Mouse (Mus musculus): ENCODE measurements around the gene Olfr1012.
"Not testable (repeated sequence)": the region's sequence is repeated elsewhere in the genome, so short reads cannot be mapped to it uniquely, and the experiment has no call there.

Gene Olfr1012

GRCm38 (mm10) chr2:85762666-85763065 lies at the start of gene Olfr1012:
TSS of gene Olfr1012 (minus strand) at chr2:85762766.
- DNase-seq = no peak

- DNase-seq = no peak
These were observed 41.9 kb upstream of the Olfr1012 start for GRCm38 (mm10) chr2:85804501-85804900.

- no peak for DNase-seq
These were observed 39.9 kb upstream of the Olfr1012 start, which contains the start of gene Olfr1016 for GRCm38 (mm10) chr2:85802444-85802843. TSS of gene Olfr1016 (minus strand) at chr2:85802544.

GRCm38 (mm10) chr2:85792331-85792730 lies 29.8 kb upstream of the Olfr1012 start:
- no peak for DNase-seq

- DNase-seq = no peak
These were observed 19.2 kb upstream of the Olfr1012 start, which contains the start of gene Olfr1015 for GRCm38 (mm10) chr2:85781717-85782116. TSS of gene Olfr1015 (plus strand) at chr2:85782017.

- DNase-seq = no peak
These were observed 9.8 kb upstream of the Olfr1012 start, which contains the start of gene Olfr1014 for GRCm38 (mm10) chr2:85772413-85772812. TSS of gene Olfr1014 (plus strand) at chr2:85772713.

DNA sequence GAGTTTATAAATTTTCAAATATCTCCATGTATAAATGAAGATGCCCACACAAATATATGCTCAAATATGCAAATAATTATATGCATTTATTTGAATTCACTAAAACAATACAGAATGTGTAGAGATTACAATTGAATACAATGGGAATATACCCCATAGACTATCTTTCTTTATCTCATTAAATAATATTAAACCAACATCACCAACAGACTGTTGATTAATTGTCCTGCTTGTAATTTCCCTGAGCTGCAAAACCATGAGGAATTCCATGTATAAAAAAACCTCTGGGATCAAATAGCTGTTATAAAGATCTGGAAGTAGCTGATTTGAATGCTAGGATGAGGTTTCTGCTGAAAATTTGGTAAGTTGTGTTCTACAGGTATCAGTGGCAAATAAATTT lies 4.2 kb upstream of the Olfr1012 start, which contains the start of gene Olfr1013:
Olfr1013 (plus strand) TSS at position 301 of the 400 bp plus-strand sequence.
- no peak for DNase-seq

GRCm38 (mm10) chr2:85753822-85754221 lies 8.7 kb downstream of the Olfr1012 start:
- DNase-seq = no peak

DNA sequence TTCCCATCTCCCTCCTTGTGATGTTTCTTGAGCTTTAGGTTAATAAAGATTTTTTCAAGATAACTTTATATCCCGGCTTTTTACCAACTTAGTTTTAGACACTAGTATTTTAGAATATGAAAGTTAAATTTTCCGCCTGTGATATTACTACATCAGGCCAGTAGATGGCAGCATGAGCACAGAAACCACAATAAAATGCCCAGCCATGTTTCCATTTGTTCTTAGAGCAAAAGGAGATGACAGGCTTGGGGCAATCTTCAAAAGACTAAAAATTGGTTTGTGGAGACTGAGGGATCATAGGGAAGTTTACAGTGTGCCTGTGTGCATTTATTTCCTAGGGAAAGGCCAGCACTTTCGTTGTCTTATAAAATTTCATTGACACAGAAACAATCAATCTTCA lies 36.8 kb downstream of the Olfr1012 start:
- DNase-seq = no peak

DNA sequence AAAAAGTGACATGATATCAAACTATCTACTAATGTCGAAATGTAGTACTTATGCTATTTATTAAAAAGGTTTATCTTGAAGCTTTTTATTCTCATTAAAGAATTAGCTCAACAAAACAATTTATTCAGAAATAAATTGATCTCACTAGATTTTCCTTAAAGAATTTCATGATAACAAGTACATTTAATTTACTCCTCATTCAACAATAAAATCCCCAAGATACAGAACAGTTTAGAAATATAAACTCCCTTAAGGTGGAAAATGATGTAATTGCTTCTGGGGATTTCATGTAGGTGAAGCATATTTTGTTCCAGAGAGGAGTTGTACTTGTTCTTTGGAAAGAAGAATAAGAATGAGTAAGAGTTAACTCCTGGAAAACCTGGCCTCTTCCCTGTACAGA lies 47.4 kb downstream of the Olfr1012 start, which contains the start of gene Olfr1009:
Olfr1009 (plus strand) TSS at position 301 of the 400 bp plus-strand sequence.
- no peak for DNase-seq

DNA sequence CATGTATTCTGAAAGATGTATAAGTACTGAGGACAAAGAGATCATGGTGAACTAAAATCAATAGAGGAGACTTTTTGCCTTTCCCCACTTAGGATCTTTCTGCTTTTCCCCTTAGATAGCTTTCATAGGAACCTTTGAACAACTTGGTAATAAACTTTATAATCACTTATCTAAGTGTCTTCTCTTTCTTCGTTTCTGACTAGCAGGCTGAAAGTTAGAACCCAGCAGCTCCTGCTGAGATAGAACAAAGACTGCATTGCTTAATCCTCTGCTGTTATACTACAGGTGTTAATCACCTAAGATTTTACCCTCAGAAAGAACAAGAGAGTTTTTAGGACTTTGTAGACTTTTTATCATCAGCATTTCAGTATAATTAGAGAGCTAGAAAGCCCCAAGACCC lies 51.4 kb downstream of the Olfr1012 start:
- no peak for DNase-seq

GRCm38 (mm10) chr2:85710680-85711079 lies 51.9 kb downstream of the Olfr1012 start:
- DNase-seq = not testable (repeated sequence)
